Mouse (Mus musculus) A20 (cell line): ENCODE measurements around the gene Sptbn4.
"Not testable (repeated sequence)": the region's sequence is repeated elsewhere in the genome, so short reads cannot be mapped to it uniquely, and the experiment has no call there.

Experiments
- DNase-seq: peaks from one replicate; pipeline ENCODE4 v3.0.0-alpha.2; 2011; ENCODE audit warnings: low read depth, low spot score

Gene Sptbn4

GRCm38 (mm10) chr7:27447419-27448286 is at the start of gene Sptbn4, which contains the start of gene Blvrb:
Sptbn4 (minus strand) TSS chr7:27447686.
Blvrb (plus strand) TSS chr7:27447978.
- peak; percentile 100 for DNase-seq

DNA sequence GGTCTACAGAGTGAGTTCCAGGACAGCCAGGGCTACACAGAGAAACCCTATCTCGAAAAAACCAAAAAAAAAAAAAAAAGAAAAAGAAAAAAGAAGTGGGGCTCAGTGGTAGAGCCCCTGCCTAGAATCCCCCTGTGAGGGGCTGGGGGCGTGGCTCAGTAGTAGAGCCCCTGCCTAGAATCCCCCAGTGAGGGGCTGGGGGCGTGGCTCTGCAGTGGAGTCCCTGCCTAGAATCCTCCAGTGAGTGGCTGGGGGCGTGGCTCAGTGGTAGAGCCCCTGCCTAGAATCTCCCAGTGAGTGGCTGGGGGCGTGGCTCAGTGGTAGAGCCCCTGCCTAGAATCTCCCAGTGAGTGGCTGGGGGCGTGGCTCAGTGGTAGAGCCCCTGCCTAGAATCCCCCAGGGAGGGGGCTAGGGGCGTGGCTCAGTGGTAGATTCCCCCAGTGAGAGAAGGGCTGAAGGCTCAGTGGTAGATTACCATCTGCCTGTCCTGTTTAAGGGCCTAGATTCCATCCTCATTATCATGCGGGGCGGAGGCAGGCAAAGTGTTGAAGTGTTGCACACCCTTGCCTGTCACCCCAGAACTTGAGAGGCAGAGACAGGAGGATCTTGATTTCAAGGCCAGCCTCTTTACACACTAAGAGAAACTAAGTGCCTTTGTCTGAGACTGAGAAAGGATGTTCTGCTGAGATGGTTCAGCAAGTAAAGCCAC is 47.3 kb upstream of the Sptbn4 start:
- DNase-seq: not testable (repeated sequence)

DNA sequence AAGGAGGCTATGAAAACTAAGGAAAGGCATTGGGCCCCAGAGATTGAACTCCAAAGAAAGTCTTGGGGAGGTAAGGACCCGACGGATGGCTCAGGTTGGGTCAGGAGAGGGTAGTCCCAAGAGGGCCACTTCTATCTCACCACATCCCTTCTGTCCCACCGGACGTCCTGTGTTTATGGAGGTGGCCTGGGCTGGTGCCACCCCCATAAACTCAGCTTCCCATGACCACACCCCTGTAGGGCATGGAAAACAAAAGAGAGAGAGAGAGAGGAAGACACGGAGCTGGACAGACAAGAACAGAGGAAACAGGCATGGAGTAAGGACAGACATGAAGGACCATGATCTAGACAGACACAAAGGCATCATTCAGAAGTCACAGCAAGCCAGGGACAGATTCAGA is 46.0 kb upstream of the Sptbn4 start:
- DNase-seq: no peak

GRCm38 (mm10) chr7:27493022-27493421 is 45.5 kb upstream of the Sptbn4 start:
- DNase-seq: no peak

DNA sequence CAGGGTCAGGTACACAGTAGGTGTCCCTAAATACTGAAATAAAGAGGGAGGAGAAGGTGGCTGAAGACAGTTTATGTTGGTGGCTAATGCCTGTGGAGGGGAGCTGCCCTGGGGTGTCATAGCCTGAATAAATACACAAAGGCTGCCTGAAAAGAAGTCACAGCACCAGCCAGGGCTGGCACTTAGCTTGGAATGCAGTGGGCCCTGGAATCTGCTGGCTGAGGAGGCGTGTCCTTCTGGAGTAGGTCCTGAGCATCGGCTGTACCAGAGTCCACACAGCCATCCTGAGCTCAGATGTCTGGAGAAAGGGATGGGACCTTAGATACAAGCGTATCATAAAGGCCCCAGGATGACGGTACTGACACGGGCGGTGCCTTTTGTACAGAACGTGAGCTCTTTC is 44.4 kb upstream of the Sptbn4 start:
- no peak for DNase-seq

GRCm38 (mm10) chr7:27490543-27491329 is 43.2 kb upstream of the Sptbn4 start:
- peak; percentile 89 for DNase-seq

- DNase-seq: no peak
Observed at GRCm38 (mm10) chr7:27490227-27490542, 42.7 kb upstream of the Sptbn4 start.

GRCm38 (mm10) chr7:27489270-27489869 is 41.9 kb upstream of the Sptbn4 start:
- DNase-seq: no peak

GRCm38 (mm10) chr7:27487740-27488268 is 40.3 kb upstream of the Sptbn4 start:
- peak; percentile 74 for DNase-seq

- DNase-seq: peak; percentile 100
Observed at GRCm38 (mm10) chr7:27486770-27487697, 39.5 kb upstream of the Sptbn4 start, which contains the start of gene Sertad1. Sertad1 (plus strand) TSS chr7:27486910.

DNA sequence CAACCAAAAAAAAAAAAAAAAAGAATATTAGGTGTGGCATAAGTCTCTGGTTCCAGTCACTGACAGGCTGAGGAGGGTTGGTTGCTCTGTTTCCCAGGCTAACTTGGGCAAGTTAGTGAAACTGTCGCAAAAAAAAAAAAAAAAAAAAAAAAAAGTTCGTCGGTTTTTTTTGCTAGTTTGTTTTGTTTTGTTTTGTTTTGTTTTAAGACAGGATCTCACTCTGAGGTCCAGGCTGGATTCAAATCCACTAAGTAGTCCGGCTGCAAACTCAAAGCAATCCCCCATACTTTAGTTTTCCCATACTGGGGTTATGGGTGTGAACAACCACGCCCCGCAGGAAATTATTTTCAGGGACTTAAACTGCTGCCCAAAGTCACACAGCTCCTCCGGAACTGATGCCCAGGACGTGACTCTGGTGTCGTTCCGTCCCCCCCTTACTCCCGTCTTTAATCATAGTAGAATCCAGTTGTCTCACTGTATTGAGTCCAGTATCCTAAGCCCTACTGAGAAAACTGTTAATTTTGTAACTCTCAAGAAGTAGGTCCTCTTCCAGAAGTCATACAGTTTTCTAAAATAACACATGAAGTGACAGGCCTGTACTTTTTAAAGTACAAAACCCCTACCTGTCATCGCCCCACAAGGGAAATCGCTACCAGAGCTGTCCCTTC is 38.8 kb upstream of the Sptbn4 start:
- DNase-seq: no peak

DNA sequence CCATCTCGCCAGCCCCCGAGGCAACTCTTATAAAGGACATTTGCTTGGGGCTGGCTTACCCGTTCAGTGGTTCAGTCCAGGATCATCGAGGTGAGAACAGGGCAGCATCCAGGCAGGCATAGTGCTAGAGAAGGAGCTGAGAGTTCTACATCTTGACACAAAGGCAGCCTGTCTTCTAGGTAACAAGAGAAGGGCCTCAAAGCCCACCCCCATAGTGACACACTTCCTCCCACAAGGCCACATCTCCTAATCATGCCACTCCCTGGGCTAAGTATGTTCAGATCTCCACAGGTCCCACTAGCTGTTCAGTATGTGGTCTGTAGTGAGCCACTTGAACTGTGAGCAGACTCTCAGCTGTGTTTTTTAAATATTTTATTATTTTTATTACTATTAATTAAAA is 36.4 kb upstream of the Sptbn4 start:
- no peak for DNase-seq

DNA sequence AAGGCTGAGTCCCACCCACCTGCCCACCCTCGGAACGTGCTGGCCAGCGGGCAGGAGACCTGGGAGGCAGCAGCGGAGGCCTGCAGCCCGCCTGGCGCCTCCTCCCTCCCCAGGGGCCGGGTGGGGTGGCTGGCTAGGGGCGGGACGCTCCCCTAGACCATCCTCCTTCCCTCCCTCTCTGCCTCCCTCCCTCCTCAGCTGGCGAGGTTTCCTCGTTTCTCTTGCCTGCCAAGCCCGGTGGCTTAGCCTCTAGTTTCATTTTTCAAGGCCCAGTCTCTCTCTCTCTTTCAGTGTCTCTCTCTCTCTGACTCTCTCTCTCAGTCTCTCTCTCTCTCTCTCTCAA is 34.1 kb upstream of the Sptbn4 start:
- peak; percentile 90 for DNase-seq

DNA sequence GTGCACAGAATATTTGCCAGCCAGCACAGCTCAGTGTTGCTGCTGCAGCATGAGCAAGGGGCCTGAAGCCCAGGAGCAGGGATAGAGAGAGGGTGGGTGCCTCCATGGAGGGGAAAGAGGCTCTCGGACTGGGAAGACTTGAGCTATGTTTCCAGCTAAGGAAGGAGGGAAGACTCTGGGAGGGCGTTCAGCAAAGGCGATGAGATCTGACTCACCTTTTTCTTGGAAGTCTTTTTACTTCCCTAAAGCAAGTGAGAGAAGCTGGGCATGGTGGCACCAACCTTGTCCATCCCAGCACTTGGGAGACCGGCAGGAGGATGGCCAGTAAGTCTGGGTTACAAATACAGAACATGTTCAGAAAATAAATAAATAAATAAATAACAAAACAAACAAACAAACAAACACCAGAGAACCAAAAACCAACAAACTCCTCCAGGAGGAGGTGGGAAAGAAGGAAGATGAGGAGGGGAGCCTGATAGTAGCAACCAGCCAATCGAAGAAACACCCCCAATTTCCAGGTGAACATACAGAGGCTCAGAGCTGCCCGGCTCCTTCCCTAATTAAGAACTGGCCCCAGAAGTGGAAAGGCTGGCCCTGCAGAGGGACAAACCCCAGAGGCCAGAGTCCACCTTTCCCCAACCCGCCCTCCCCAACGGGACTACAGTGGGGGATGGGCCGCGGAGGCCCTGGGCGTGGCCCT is 33.6 kb upstream of the Sptbn4 start:
- no peak for DNase-seq

- no peak for DNase-seq
Observed at GRCm38 (mm10) chr7:27480506-27480905, 33.0 kb upstream of the Sptbn4 start.

- DNase-seq: no peak
Observed at GRCm38 (mm10) chr7:27479750-27480149, 32.3 kb upstream of the Sptbn4 start.

GRCm38 (mm10) chr7:27478561-27478960 is 31.1 kb upstream of the Sptbn4 start:
- DNase-seq: peak; percentile 30

DNA sequence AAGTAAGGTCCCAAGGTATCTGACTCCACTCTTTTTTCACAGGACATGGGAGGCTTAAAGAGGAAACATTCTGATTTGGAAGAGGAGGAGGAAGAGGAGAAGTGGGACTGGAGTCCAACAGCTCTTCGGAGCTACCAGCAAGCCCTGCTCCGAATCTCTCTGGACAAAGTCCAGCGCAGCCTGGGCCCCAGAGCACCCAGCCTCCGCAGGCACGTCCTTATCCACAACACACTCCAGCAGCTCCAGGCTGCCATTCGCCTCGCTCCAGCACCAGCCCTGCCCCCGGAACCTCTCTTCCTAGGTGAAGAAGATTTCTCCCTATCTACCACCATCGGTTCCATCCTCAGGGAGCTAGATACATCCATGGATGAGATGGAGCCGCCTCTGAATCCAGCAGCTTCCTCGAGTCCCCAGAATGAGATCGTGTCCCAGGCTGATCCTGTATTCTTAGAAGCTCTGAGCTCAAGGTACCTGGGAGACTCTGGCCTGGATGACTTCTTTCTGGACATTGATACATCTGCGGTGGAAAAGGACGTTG is 28.7 kb upstream of the Sptbn4 start:
- no peak for DNase-seq

- no peak for DNase-seq
Observed at GRCm38 (mm10) chr7:27475596-27475995, 28.1 kb upstream of the Sptbn4 start.
